Mouse (Mus musculus): Measurements from ENCODE around the gene Syt16. TPM values are rescaled to one million over a fixed set of nuclear protein-coding genes. Genes with fewer than 3 reads are reported as not detected.

Gene Syt16
- polyA plus RNA-seq, 1 experiment from 2014 or later, result 5.7 TPM

DNA sequence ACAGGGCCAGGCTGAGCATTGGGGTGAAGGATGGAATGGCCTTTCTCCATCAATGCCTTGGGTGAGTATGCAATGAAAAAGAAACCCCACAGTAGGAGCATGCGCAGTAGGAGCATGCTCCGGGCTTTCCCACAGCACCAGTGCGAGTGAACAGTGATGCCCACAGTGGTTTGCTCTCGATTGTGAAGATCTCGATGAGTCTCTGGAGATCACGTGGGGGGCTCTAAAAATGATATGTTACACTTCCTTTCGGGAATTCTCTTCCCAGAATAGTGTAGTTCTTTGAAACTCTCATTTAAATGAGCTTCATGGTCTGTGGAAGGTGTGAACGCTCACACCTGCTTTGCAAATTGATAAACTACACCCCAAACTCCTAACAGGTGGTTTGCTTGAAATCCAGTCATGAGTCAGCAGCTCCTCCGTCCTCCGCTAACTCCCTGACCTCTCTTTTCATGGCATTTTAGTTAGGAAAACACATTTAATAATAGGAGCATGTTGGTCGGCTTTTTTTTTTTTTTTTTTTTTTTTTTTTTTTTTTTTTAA, 190.9 kb downstream of the Syt16 start:
- H3K4me1 ChIP-seq (replicated peaks), result no peaks in the 10 kb centered on the region
- no peak overlapping the region for H3K4me3 ChIP-seq (replicated peaks)
- H3K9me3 ChIP-seq, result 0 out of 2 replicates have a peak, but pooled peaks cover 3% of the 10 kb centered on the region
- no peaks in the 10 kb centered on the region for H3K36me3 ChIP-seq
- H3K27me3 ChIP-seq, result no peaks in the 10 kb centered on the region
- no peak overlapping the region for H3K27ac ChIP-seq
- H3K9ac ChIP-seq (replicated peaks), result no peak overlapping the region
- no peak overlapping the region for H3K4me2 ChIP-seq
- 80% methylated on average over 11 of the region's 11 CpGs for WGBS
- ATAC-seq (ENCODE audit: insufficient number of reproducible peaks, insufficient read depth, low FRiP score, low TSS enrichment, low read depth), result no peak

DNA sequence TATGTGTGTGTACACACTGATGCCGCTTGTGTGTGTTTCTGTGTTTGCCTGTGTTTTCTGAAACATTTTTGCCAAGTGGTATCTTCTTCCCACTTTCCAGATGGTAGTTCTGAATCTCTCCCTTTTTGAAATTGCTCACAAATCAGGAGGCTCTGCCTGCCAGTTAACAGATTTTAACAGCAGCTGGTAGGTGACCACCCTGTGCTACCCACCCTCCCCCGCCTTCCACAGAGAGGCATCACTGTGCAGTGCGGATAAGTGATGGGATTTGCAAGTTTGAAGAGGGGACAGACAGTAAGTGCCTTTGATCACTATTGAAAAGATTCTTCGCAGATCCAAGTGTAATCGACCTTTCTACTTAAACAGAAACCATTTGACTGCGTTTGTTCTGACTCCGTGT, 191.4 kb downstream of the Syt16 start:
- no peak for ATAC-seq (ENCODE audit: insufficient number of reproducible peaks, insufficient read depth, low FRiP score, low TSS enrichment, low read depth)
- Histone ChIP-seq H3K9me3 (0 out of 2 replicates have a peak, but pooled peaks cover 3% of the 10 kb centered on the region), H3K27me3 (no peaks in the 10 kb centered on the region)

DNA sequence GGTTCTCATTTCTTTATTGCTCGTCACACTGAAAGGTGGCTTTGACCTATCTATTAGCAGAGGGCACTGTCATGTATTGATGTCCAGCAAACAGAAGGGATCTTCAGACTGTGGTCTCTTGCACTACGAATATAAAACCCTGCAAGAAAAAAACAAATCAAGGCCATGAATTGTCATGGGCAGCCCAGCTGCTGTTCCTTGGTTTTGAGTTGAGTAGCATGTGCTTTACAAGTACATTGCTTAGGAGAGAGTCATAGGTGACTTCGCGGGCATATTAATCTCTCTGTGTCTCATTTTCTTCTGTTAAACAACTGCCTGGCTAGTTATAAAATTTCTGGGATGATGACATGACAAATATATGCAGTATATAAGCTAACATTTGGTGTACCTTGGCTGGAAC, 192.4 kb downstream of the Syt16 start:
- 86% methylated on average over 4 of the region's 4 CpGs for WGBS
- H3K4me3 ChIP-seq (replicated peaks), result no peak overlapping the region
- H3K27me3 ChIP-seq, result no peaks in the 10 kb centered on the region
- no peak overlapping the region for H3K4me2 ChIP-seq
- H3K9ac ChIP-seq (replicated peaks), result no peak overlapping the region
- H3K36me3 ChIP-seq, result no peaks in the 10 kb centered on the region
- no peaks in the 10 kb centered on the region for H3K4me1 ChIP-seq (replicated peaks)
- ATAC-seq (ENCODE audit: insufficient number of reproducible peaks, insufficient read depth, low FRiP score, low TSS enrichment, low read depth), result no peak
- H3K9me3 ChIP-seq, result no peaks in the 10 kb centered on the region
- no peak overlapping the region for H3K27ac ChIP-seq

More for the DNA sequence above, 191.4 kb downstream of the Syt16 start:
- no peak overlapping the region for H3K4me3 ChIP-seq (replicated peaks)
- H3K36me3 ChIP-seq, result no peaks in the 10 kb centered on the region
- H3K27ac ChIP-seq, result no peak overlapping the region
- H3K9ac ChIP-seq (replicated peaks), result no peak overlapping the region
- 70% methylated on average over 7 of the region's 7 CpGs for WGBS
- H3K4me2 ChIP-seq, result no peak overlapping the region
- H3K4me1 ChIP-seq (replicated peaks), result no peaks in the 10 kb centered on the region

DNA sequence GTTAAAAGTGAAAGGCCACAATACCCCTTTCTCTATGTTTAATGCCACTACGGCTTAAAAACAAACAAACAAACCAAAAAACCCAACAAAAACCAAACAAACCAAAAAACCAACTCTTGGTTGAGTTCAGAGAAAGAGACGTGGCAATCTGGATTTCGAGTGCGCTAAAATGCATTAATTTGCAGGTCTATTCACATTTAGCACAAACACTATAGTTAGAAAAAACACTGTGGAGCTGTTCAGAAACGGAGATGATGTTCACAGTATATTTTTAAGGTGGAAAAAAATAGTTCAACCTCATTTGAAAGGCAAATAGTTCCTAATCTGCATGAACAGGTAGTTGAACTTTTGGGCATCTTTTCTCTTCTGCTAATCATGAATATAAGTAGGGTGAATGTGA, 192.8 kb downstream of the Syt16 start:
- no peaks in the 10 kb centered on the region for H3K27me3 ChIP-seq
- H3K9ac ChIP-seq (replicated peaks), result no peak overlapping the region
- H3K27ac ChIP-seq, result no peak overlapping the region
- no peak overlapping the region for H3K4me2 ChIP-seq
- 90% methylated on average over 5 of the region's 5 CpGs for WGBS
- no peaks in the 10 kb centered on the region for H3K9me3 ChIP-seq
- no peaks in the 10 kb centered on the region for H3K4me1 ChIP-seq (replicated peaks)
- H3K4me3 ChIP-seq (replicated peaks), result no peak overlapping the region
- no peaks in the 10 kb centered on the region for H3K36me3 ChIP-seq
- no peak for ATAC-seq (ENCODE audit: insufficient number of reproducible peaks, insufficient read depth, low FRiP score, low TSS enrichment, low read depth)

DNA sequence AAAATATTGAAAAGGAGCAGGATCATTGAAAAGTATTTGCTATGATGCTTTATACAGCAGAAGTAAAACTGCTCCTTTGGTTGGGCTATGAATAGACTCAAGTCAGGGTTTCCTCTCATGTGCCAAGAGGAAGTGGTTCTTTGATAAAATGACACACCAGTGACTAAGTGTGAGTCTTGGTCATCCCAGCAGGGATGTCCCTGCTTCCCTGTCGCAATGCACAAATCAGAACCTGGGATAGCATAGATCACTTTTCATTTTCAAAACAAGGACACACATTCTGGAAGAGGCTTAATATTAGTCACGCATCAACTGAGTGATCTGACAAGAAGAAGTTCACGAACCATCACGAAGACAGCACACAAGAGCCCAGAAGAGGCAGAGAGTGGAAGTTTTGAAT, 195.1 kb downstream of the Syt16 start:
- no peak for ATAC-seq (ENCODE audit: insufficient number of reproducible peaks, insufficient read depth, low FRiP score, low TSS enrichment, low read depth)
- H3K9me3 ChIP-seq, result no peaks in the 10 kb centered on the region
- H3K9ac ChIP-seq (replicated peaks), result no peak overlapping the region
- H3K4me1 ChIP-seq (replicated peaks), result no peaks in the 10 kb centered on the region
- H3K27me3 ChIP-seq, result no peaks in the 10 kb centered on the region
- no peak overlapping the region for H3K4me2 ChIP-seq
- H3K36me3 ChIP-seq, result no peaks in the 10 kb centered on the region
- H3K27ac ChIP-seq, result no peak overlapping the region
- 89% methylated on average over 4 of the region's 4 CpGs for WGBS
- no peak overlapping the region for H3K4me3 ChIP-seq (replicated peaks)

DNA sequence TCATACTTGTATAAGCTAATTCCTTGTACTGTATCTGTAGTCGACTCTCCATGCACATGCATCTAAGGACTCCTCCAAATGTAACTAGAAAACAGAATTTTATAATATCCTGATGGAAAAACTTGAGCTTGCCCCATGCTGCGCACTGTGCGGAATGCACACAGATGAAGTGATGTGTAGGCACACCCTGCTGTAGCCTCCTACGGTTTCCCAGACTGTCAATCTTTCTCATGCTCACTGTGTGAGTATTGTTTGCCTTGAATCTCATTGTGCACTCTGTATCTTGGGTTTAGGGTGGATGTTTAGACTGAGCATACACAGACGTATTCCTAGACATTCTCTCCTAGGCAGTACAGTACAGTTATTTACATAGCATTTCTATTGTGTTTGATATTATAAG, 203.9 kb downstream of the Syt16 start:
- 87% methylated on average over 5 of the region's 5 CpGs for WGBS
- Histone ChIP-seq H3K4me2 (no peak overlapping the region), H3K27me3 (no peaks in the 10 kb centered on the region), H3K4me3 (replicated peaks) (no peak overlapping the region), H3K27ac (no peak overlapping the region), H3K4me1 (replicated peaks) (no peaks in the 10 kb centered on the region), H3K9ac (replicated peaks) (no peak overlapping the region), H3K36me3 (no peaks in the 10 kb centered on the region), H3K9me3 (no peaks in the 10 kb centered on the region)
- ATAC-seq (ENCODE audit: insufficient number of reproducible peaks, insufficient read depth, low FRiP score, low TSS enrichment, low read depth), result no peak

DNA sequence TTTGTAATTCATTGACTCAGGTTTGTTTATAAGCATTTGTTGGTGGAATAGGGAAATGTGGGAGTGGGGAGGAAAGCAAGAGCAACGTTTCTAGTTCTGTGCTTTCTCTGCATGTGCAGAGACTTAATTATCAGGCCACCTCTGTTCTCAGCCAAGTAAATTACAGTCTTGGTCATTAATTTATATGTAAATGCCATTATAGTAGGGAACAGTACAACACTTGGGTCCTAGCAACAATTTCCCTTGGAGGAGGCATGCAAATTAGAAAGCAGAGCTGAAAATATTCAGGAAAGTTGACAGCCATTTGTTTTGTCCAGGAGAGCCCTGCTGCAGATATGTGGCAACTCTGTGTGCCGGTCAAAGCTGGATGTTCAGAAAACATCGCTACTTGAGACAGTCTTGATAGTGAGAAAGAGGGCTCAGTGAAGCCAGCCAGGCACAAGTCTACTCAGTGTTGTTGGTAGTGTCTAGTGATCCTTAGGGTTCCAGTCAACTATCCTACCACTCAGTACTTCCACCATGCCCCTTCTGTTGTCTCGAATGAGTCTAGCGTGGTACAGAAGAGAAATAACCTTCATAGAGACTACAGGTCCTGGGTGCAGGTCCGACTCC, 205.1 kb downstream of the Syt16 start:
- no peak overlapping the region for H3K9ac ChIP-seq (replicated peaks)
- H3K27ac ChIP-seq, result no peak overlapping the region
- H3K27me3 ChIP-seq, result no peaks in the 10 kb centered on the region
- no peak overlapping the region for H3K4me2 ChIP-seq
- no peaks in the 10 kb centered on the region for H3K36me3 ChIP-seq
- H3K9me3 ChIP-seq, result no peaks in the 10 kb centered on the region
- WGBS, result 89% methylated on average over 6 of the region's 6 CpGs
- no peak overlapping the region for H3K4me3 ChIP-seq (replicated peaks)
- H3K4me1 ChIP-seq (replicated peaks), result no peaks in the 10 kb centered on the region
- ATAC-seq (ENCODE audit: insufficient number of reproducible peaks, insufficient read depth, low FRiP score, low TSS enrichment, low read depth), result no peak

DNA sequence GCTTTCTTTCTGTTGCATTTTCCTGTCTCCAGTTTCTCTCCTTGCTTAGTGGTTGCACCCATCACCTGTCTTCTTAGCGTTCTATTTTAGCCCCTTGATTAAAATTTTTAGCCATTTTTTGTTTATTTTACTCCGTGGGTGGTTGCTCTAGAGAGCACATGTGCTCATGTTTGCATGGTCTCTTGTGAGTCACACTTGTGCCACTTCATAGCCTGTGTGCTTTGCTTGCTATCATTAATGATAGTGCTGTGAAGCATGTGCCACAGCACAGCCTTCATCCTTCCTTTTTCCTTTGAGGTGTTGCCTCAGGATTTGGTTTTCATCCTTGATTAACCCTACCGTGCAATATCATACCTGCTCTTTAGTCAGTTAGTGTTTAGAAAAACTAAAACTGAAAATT, 214.7 kb downstream of the Syt16 start:
- Histone ChIP-seq H3K27me3 (no peaks in the 10 kb centered on the region), H3K9me3 (no peaks in the 10 kb centered on the region), H3K4me2 (no peak overlapping the region), H3K4me1 (replicated peaks) (no peaks in the 10 kb centered on the region), H3K36me3 (no peaks in the 10 kb centered on the region), H3K4me3 (replicated peaks) (no peak overlapping the region), H3K9ac (replicated peaks) (no peak overlapping the region), H3K27ac (no peak overlapping the region)
- WGBS, result 74% methylated on average over 3 of the region's 3 CpGs
- ATAC-seq (ENCODE audit: insufficient number of reproducible peaks, insufficient read depth, low FRiP score, low TSS enrichment, low read depth), result no peak

DNA sequence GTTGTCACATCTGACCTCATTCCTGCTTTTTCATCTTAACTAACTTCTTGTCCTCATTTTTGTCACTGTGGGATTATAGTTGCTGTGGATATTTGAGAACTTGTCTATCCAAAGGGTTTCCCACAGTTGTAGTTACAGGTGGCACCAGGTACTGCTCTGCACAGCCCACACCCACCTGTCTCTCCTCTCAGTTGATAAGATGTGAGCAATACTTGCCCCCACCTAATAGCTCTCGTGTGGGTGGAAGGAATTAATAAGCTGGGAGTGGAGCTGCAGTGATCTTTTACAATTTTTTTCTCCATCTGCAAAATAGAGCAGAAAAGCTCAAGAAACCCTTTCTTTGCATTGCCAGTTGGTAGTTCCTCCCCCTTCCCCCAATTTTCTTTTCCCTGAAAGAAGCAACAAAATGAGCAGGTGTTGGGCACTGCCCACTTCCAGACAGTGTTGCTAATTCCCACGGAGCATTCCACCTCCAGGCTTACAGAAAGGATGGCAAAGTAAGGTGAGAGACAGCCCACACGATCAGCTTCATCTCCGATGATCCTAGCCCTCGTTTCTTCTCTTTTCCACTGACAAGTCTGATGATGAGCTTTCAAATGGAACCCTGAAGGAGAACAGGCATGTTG, 218.8 kb downstream of the Syt16 start:
- no peaks in the 10 kb centered on the region for H3K36me3 ChIP-seq
- no peak for ATAC-seq (ENCODE audit: insufficient number of reproducible peaks, insufficient read depth, low FRiP score, low TSS enrichment, low read depth)
- H3K4me3 ChIP-seq (replicated peaks), result no peak overlapping the region
- H3K9ac ChIP-seq (replicated peaks), result no peak overlapping the region
- no peaks in the 10 kb centered on the region for H3K27me3 ChIP-seq
- no peaks in the 10 kb centered on the region for H3K9me3 ChIP-seq
- 78% methylated on average over 5 of the region's 5 CpGs for WGBS
- H3K4me1 ChIP-seq (replicated peaks), result no peaks in the 10 kb centered on the region
- no peak overlapping the region for H3K4me2 ChIP-seq
- H3K27ac ChIP-seq, result no peak overlapping the region

DNA sequence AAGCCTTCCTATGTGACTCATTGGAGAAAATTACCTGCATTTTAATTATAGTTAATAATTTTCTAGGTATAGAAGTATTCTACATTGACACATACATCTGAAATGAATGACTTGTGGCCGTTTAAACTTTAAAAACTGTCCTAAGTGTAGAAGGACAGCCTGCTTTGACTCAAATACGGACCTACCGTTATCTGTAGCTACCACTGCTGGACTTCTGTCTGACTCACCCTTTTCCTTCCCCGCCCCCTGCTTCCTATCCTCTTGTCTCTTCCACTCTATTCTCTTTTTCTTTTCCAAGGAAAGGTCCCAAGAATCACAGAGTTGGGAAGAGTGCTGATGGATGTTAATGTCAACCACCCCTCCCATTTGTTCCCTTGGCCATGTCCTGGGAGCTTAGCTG, 222.4 kb downstream of the Syt16 start:
- no peaks in the 10 kb centered on the region for H3K9me3 ChIP-seq
- ATAC-seq (ENCODE audit: insufficient number of reproducible peaks, insufficient read depth, low FRiP score, low TSS enrichment, low read depth), result no peak
- no peak overlapping the region for H3K4me2 ChIP-seq
- H3K36me3 ChIP-seq, result no peaks in the 10 kb centered on the region
- no peaks in the 10 kb centered on the region for H3K27me3 ChIP-seq
- H3K27ac ChIP-seq, result no peak overlapping the region
- H3K9ac ChIP-seq (replicated peaks), result no peak overlapping the region
- no peak overlapping the region for H3K4me3 ChIP-seq (replicated peaks)
- H3K4me1 ChIP-seq (replicated peaks), result no peaks in the 10 kb centered on the region
- WGBS, result 87% methylated on average over 4 of the region's 4 CpGs

DNA sequence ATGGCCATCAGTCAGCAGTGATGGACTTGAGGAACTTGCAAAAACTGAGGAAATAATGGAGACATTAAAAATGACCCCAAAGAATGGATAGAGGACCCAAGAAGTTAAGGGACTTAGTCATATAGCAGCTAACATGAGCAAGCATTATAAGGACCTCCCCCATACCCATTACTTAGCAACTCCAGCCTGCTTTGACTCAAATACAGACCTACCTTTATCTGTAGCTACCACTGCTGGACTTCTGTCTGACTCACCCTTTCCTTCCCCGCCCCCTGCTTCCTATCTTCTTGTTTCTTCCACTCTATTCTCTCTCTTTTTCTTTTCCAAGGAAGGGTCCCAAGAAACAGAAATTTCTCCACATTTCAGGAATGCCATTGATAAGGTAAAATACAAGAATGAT, 223.2 kb downstream of the Syt16 start:
- Histone ChIP-seq H3K4me1 (replicated peaks) (no peaks in the 10 kb centered on the region), H3K27me3 (no peaks in the 10 kb centered on the region), H3K4me3 (replicated peaks) (no peak overlapping the region), H3K9ac (replicated peaks) (no peak overlapping the region), H3K4me2 (no peak overlapping the region), H3K27ac (no peak overlapping the region), H3K9me3 (no peaks in the 10 kb centered on the region), H3K36me3 (no peaks in the 10 kb centered on the region)
- ATAC-seq (ENCODE audit: insufficient number of reproducible peaks, insufficient read depth, low FRiP score, low TSS enrichment, low read depth), result no peak
- 90% methylated on average over 1 of the region's 1 CpGs for WGBS

DNA sequence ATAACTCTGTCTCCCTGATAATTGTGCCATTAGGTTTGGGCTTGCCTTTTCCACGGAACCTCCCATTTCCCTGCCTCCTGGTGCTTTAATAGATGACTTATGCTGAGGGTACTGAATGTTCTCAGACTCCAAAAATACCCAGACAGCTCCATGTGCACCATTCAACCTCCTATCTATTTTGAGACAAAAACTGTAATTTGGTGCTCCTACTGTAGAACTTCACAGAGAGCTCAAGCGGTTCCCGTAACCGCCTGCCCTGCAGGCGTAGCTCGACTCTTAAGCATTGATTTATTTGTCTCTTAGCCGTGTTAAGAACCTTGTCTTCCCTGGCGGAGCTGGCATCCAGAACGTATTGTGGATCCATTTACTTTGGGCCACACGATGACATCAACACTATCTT, 233.3 kb downstream of the Syt16 start:
- Histone ChIP-seq H3K4me1 (replicated peaks) (no peaks in the 10 kb centered on the region), H3K9ac (replicated peaks) (no peak overlapping the region), H3K9me3 (no peaks in the 10 kb centered on the region), H3K27ac (no peak overlapping the region), H3K36me3 (no peaks in the 10 kb centered on the region), H3K27me3 (no peaks in the 10 kb centered on the region), H3K4me2 (no peak overlapping the region), H3K4me3 (replicated peaks) (no peak overlapping the region)
- WGBS, result 69% methylated on average over 10 of the region's 10 CpGs
- no peak for ATAC-seq (ENCODE audit: insufficient number of reproducible peaks, insufficient read depth, low FRiP score, low TSS enrichment, low read depth)
